Mouse (Mus musculus) testis, adult 2 months (tissue): ENCODE results near the gene Zcchc7. TPM values are rescaled to one million over a fixed set of nuclear protein-coding genes. Genes with fewer than 3 reads are reported as not detected.

Experiments
- H3K27ac ChIP-seq: fragments of 200-500 bp; 2 replicates; pipeline ENCODE4 v1.5.1; 2012; ENCODE audit warnings: low read depth, low read length; ENCODE audit not compliant: control insufficient read depth, insufficient read depth
- H3K27me3 ChIP-seq: fragments of 200-500 bp; 2 replicates; pipeline ENCODE4 v1.6.1; 2012; ENCODE audit warnings: mild to moderate bottlenecking, low read length, moderate library complexity; ENCODE audit not compliant: control insufficient read depth, insufficient read depth
- H3K36me3 ChIP-seq: fragments of 200-500 bp; 2 replicates; pipeline ENCODE4 v1.6.1; 2012; ENCODE audit warnings: mild to moderate bottlenecking, low read length; ENCODE audit not compliant: control insufficient read depth, insufficient read depth
- H3K4me1 ChIP-seq: fragments of 200-500 bp; 2 replicates; pipeline ENCODE4 v1.6.1; 2012; ENCODE audit warnings: low read length; ENCODE audit not compliant: control insufficient read depth, insufficient read depth
- H3K4me3 ChIP-seq: fragments of 200-500 bp; 2 replicates; pipeline ENCODE4 v1.5.1; 2012; ENCODE audit warnings: low read depth, mild to moderate bottlenecking, low read length, moderate library complexity, mixed read lengths; ENCODE audit not compliant: control insufficient read depth
- CTCF ChIP-seq: fragments of 200-500 bp; IDR thresholded peaks from 2 replicates; pipeline ENCODE4 v1.5.1; 2012; ENCODE audit warnings: low read depth, mild to moderate bottlenecking, inconsistent platforms, low read length, moderate library complexity; ENCODE audit not compliant: control insufficient read depth, insufficient read depth, insufficient replicate concordance
- POLR2A ChIP-seq: fragments of 200-500 bp; IDR thresholded peaks from 2 replicates; pipeline ENCODE4 v1.6.1; 2012; ENCODE audit warnings: low read depth, mild to moderate bottlenecking, inconsistent platforms, low read length, moderate library complexity; ENCODE audit not compliant: control insufficient read depth
- polyA plus RNA-seq: library from polyadenylated mRNA; depleted of rRNA; stranded (reverse); fragments of >200 nt; gene quantifications from 2 replicates; pipeline ENCODE4 v1.2.3, GENCODE M21; 2012

Gene Zcchc7
- polyA plus RNA-seq, 1 experiment, result 25.3 TPM

GRCm38 (mm10) chr4:44917907-44918306 is 162.2 kb downstream of the Zcchc7 start:
- no peaks in the 10 kb centered on the region for H3K27me3 ChIP-seq
- H3K36me3 ChIP-seq, result no peaks in the 10 kb centered on the region
- H3K4me1 ChIP-seq, result no peaks in the 10 kb centered on the region
- H3K27ac ChIP-seq, result no peak overlapping the region
- no peak for TF ChIP-seq CTCF
- TF ChIP-seq POLR2A, result no peak
- H3K4me3 ChIP-seq, result no peak overlapping the region

- no peaks in the 10 kb centered on the region for H3K36me3 ChIP-seq
- H3K4me1 ChIP-seq, result no peaks in the 10 kb centered on the region
- TF ChIP-seq POLR2A, result no peak
- TF ChIP-seq CTCF, result no peak
- H3K4me3 ChIP-seq, result no peak overlapping the region
- no peaks in the 10 kb centered on the region for H3K27me3 ChIP-seq
- no peak overlapping the region for H3K27ac ChIP-seq
These were observed 165.2 kb downstream of the Zcchc7 start for GRCm38 (mm10) chr4:44920831-44921230.

DNA sequence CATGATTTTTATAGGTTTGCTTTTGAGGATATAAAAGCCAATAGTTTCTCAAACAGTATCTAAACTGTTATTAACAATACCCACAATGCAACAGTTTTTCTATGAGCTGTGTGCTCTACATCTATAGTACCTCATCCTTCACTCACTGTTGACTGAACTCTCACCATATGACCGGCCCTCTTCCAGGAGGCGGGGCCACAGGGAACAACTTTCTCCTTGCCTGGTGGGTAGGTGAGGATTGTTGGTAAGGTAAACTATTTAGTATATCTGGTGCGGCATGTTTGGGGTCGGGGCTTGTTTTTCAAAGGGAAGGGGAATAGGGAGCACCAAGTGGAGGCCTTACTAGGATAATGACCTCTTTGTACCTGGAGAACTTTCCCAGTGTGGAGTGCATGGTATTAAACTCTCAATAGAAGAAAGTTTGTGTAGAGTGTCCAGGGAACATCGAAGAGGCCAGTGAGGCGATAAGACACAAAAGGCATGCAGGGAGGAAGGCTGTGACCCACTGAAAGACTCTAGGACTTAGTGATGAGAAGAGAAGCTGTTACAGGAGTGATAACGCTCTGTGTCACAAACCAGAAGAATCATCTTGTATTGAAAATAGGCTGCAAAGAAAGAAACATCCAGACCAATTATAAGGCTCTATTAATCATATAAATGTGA is 166.9 kb downstream of the Zcchc7 start:
- H3K4me1 ChIP-seq, result no peaks in the 10 kb centered on the region
- H3K36me3 ChIP-seq, result no peaks in the 10 kb centered on the region
- H3K27ac ChIP-seq, result no peak overlapping the region
- no peak for TF ChIP-seq CTCF
- no peak overlapping the region for H3K4me3 ChIP-seq
- H3K27me3 ChIP-seq, result no peaks in the 10 kb centered on the region

DNA sequence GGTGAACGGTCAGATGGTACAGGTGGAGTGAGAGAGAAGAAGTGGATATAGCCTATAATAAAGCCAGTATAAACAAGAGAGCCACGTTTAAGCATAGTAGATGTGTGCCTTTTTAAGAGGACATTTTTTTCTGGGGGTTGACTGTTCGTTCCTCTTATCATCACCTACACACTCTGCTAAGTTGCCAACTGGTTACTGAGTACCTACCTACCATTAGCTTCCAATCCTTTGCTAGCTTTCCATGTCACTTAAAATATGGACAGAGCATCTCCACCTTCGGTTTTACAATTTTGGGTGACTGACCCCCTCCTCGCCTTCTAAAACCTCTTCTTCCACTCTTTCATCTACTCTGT is 167.4 kb downstream of the Zcchc7 start:
- no peaks in the 10 kb centered on the region for H3K4me1 ChIP-seq
- H3K27me3 ChIP-seq, result no peaks in the 10 kb centered on the region
- H3K36me3 ChIP-seq, result no peaks in the 10 kb centered on the region
- no peak overlapping the region for H3K4me3 ChIP-seq
- H3K27ac ChIP-seq, result no peak overlapping the region
- TF ChIP-seq CTCF, result no peak
- TF ChIP-seq POLR2A, result no peak

DNA sequence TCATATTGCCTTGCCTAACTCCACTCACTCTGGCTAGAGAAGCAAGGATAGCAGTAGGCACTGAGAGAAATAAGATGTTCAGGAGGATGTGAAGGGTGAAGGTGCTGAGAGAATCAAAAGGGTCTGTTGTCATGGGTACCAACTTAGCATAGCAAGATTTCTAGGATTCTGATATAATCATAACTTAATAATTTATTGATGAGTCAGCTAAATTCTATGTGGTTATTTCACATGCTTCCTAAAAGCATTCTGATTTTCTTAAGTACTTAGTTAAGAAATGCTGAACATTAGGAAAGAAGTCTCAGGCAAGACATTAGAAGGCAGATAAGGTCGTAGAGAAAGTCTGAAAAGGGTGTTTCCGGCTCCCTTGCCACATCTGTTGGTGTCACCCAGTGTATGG is 172.3 kb downstream of the Zcchc7 start:
- Histone ChIP-seq H3K27me3 (no peaks in the 10 kb centered on the region), H3K4me3 (no peak overlapping the region), H3K36me3 (peaks cover 2% of the 10 kb centered on the region), H3K4me1 (no peaks in the 10 kb centered on the region), H3K27ac (no peak overlapping the region)
- TF ChIP-seq CTCF (no peak), POLR2A (no peak)

GRCm38 (mm10) chr4:44928790-44929189 is 173.1 kb downstream of the Zcchc7 start:
- no peaks in the 10 kb centered on the region for H3K27me3 ChIP-seq
- H3K27ac ChIP-seq, result no peak overlapping the region
- no peaks in the 10 kb centered on the region for H3K4me1 ChIP-seq
- TF ChIP-seq POLR2A (no peak), CTCF (no peak)
- H3K4me3 ChIP-seq, result no peak overlapping the region
- H3K36me3 ChIP-seq, result peaks cover 2% of the 10 kb centered on the region

DNA sequence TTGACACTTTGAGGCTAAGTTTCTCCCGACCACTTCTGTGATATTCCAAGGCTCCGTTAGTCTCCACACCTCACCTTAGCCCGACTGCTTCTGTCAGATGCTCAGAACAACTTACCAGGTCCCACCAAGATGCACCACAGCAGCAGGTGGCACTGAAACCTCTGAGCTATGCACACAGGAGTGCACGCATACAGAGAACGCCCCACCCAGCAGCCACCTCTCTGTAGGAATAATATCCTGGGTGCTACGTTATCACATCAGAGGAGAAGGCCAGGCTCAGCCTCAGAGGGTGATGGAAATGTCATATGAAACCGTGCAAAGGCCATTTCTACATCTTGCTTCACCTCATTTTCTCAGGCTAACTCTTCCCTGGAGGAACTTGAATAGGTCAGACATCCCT is 174.7 kb downstream of the Zcchc7 start:
- no peaks in the 10 kb centered on the region for H3K27me3 ChIP-seq
- H3K36me3 ChIP-seq, result peaks cover 2% of the 10 kb centered on the region
- no peak overlapping the region for H3K4me3 ChIP-seq
- H3K27ac ChIP-seq, result no peak overlapping the region
- TF ChIP-seq POLR2A (no peak), CTCF (no peak)
- H3K4me1 ChIP-seq, result no peaks in the 10 kb centered on the region

GRCm38 (mm10) chr4:44931732-44932131 is 176.1 kb downstream of the Zcchc7 start:
- no peaks in the 10 kb centered on the region for H3K27me3 ChIP-seq
- TF ChIP-seq CTCF (no peak), POLR2A (no peak)
- no peaks in the 10 kb centered on the region for H3K4me1 ChIP-seq
- H3K4me3 ChIP-seq, result no peak overlapping the region
- no peak overlapping the region for H3K27ac ChIP-seq
- peaks cover 2% of the 10 kb centered on the region for H3K36me3 ChIP-seq
